Mouse (Mus musculus) olfactory bulb, adult 2 months (tissue): ENCODE data around the gene Kcne4.

ENCODE experiments used
- CTCF ChIP-seq: fragments of 200-500 bp; IDR thresholded peaks from 2 replicates; pipeline ENCODE4 v1.5.1; 2012; ENCODE audit warnings: low read depth, mild to moderate bottlenecking, low read length, moderate library complexity; ENCODE audit not compliant: insufficient read depth
- POLR2A ChIP-seq: fragments of 200-500 bp; IDR thresholded peaks from 2 replicates; pipeline ENCODE4 v1.6.1; 2012; ENCODE audit warnings: mild to moderate bottlenecking, low read depth, low read length, moderate library complexity; ENCODE audit not compliant: insufficient read depth

DNA sequence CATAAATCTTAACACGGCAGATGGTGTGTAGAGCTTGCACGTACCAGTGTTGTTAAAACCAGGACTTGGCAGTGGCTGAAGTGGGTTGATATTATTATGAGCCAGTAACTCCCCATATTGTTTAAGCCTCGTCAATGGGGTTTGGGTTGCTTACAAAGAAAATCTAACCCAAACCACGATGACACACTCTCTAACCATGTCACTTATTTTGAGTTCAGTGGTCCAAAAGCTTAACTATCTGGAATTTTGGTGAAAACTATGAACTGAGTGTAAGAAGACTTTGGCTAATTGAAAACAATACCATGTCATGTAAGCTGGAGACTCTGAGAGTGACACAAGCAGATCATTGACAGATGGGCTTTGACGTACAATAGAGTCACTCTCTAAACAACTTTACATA is 49.4 kb downstream of the Kcne4 start:
- TF ChIP-seq CTCF (no peak), POLR2A (no peak)
